Mouse (Mus musculus): Measurements from ENCODE around the gene BC030499. TPM values are rescaled to one million over a fixed set of nuclear protein-coding genes. Genes with fewer than 3 reads are reported as not detected.

BC030499 gene
- polyA plus RNA-seq, 1 experiment from 2014 or later, result 0.43 TPM

DNA sequence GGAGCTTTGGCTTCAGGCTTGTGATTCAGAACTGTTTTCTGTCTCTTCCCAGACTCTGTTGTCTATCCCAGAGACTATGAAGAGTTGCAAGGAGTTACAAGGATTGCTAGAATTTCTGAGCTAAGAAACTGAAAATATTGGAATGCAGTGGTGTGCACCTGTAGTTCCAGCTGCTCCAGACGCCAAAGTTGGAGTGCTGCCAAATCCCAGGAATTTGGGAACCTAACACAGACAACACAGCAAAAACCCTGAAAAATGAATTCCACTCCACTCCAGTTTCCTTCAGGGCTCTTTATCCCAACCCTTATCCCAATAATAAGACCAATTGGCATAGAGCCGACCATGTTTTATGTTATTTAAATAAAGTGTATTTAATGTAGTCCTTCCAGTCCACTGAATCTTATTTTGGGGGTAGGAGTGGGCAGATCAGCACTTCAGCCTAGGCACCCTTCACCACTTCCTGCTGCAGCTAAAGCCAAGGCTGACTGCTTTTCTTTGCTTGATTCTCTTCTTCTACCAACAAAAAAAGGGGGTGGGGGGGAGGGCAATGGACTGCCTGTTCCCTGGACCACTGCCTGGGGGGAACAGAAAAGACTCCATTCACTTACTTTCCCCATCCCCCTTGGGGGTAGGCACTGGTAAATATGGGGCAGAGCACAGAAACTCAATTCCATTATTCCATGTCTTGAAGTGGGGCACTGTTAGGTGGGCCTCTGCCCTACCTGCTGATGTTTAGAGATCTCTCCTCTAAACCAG is 31.6 kb downstream of the BC030499 start:
- H3K4me1 ChIP-seq, result peaks cover 11% of the 10 kb centered on the region
- no peak overlapping the region for H3K27ac ChIP-seq (replicated peaks)
- 92% methylated on average over 2 of the region's 2 CpGs for WGBS
- H3K27me3 ChIP-seq (ENCODE audit: low read depth, poor library complexity, severe bottlenecking), result no peaks in the 10 kb centered on the region
- no peak overlapping the region for H3K4me3 ChIP-seq
- DNase-seq (ENCODE audit: low spot score), result no peak
- H3K36me3 ChIP-seq, result peaks cover 85% of the 10 kb centered on the region
- H3K9me3 ChIP-seq (replicated peaks), result no peaks in the 10 kb centered on the region

DNA sequence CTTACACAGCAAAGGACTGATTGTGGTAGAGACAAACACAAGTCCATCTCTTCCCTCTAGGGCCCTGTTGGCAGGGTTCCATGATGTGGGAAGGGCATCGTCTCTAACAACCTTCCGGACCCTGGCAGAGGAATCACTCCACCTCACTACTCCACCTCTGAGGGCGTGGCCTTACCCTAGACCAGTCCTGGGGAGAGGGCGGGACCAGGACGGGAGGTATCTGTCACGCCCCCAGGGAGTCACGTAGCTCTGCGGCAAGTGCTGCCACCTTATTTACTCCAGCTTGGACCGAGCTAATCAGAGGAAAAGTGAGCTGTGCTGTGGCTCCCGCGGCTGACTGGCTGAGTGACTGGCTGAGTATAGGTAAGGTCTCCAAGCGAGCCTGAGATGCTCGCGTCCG is 32.2 kb downstream of the BC030499 start, which contains the start of gene Aldoc:
Gene Aldoc, plus strand, starts transcription at position 109 of the 400 bp plus-strand sequence.
- no peaks in the 10 kb centered on the region for H3K27me3 ChIP-seq (ENCODE audit: low read depth, poor library complexity, severe bottlenecking)
- peaks cover 11% of the 10 kb centered on the region for H3K4me1 ChIP-seq
- DNase-seq (ENCODE audit: low spot score), result peak; percentile 33
- H3K27ac ChIP-seq (replicated peaks), result no peak within 1 kb of the TSS
- peaks cover 78% of the 10 kb centered on the region for H3K36me3 ChIP-seq
- H3K9me3 ChIP-seq (replicated peaks), result no peaks in the 10 kb centered on the region
- 0 out of 2 replicates have a peak within 1 kb of the TSS, but pooled peaks have one; percentile 18 for H3K4me3 ChIP-seq
- 5% methylated on average over 15 of the region's 15 CpGs for WGBS

DNA sequence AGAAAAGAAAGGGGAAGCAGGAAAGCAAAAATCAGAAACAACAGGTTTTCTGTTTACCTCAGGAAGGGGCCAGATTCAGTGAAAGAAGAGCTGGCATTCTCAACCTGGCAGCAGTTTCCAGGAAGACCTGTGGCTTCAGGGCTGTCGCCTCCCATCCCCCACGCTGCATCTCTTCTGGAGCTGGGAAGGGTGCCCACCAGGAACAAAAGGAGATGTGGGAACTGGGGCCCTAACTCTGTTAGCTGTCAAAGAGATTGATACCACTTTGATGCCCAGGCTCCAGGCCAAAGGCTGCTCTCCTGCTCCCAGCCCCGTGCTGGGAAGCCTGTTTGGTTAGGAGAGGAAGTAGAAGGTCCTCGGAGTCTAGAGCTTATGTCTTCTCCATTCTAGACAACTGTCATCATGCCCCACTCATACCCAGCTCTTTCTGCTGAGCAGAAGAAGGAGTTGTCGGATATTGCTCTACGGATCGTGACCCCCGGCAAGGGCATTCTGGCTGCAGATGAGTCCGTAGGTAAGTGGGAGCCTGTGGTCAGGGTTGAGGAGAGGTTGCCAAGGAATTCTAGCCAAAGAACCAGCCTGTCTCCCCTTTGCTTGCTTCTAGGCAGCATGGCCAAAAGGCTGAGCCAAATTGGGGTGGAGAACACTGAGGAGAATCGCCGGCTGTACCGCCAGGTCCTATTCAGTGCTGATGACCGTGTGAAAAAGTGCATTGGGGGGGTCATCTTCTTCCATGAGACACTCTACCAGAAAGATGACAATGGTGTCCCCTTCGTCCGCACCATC is 33.6 kb downstream of the BC030499 start:
- Histone ChIP-seq H3K9me3 (replicated peaks) (no peaks in the 10 kb centered on the region), H3K36me3 (peaks cover 65% of the 10 kb centered on the region), H3K27me3 (ENCODE audit: low read depth, poor library complexity, severe bottlenecking) (no peaks in the 10 kb centered on the region), H3K4me1 (peaks cover 20% of the 10 kb centered on the region), H3K27ac (replicated peaks) (no peak overlapping the region), H3K4me3 (no peak overlapping the region)
- WGBS, result 89% methylated on average over 15 of the region's 15 CpGs
- DNase-seq (ENCODE audit: low spot score), result no peak

DNA sequence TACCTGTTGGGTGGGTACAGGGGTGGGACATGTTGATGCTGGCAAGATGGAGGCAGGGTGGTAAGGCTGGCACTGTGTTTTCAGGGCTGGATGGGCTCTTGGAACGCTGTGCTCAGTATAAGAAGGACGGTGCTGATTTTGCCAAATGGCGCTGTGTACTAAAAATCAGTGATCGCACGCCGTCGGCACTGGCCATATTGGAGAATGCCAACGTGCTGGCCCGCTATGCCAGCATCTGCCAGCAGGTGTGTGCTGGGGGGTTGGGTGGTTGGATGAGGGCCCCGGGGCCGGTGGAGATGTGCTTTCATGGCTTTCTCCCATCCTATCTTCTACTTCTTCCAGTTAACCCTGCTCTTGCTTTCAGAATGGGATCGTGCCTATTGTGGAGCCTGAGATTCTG is 34.3 kb downstream of the BC030499 start:
- no peaks in the 10 kb centered on the region for H3K27me3 ChIP-seq (ENCODE audit: low read depth, poor library complexity, severe bottlenecking)
- H3K4me1 ChIP-seq, result peaks cover 26% of the 10 kb centered on the region
- H3K36me3 ChIP-seq, result peaks cover 57% of the 10 kb centered on the region
- H3K4me3 ChIP-seq, result no peak overlapping the region
- DNase-seq (ENCODE audit: low spot score), result no peak
- no peaks in the 10 kb centered on the region for H3K9me3 ChIP-seq (replicated peaks)
- no peak overlapping the region for H3K27ac ChIP-seq (replicated peaks)
- WGBS, result 92% methylated on average over 12 of the region's 12 CpGs

DNA sequence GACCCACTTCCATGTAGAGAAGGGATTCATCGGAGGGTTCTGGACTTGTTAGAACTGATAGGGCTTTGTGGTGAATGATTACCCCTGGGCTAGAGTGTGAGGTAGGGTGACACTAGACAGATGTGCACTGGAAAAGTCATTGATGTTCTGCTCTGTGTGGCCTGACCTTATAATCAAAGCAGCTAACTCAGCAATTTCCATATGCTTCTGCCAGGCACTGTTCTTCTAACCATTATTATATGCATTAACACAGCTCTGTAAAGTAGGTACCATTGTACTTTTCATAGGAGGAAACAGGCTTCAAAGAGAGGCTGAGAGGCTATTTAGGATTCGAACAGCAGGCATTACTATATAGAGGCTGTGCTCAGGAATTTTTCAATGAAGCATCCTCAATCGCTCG is 36.6 kb downstream of the BC030499 start:
- H3K36me3 ChIP-seq, result peaks cover 45% of the 10 kb centered on the region
- H3K9me3 ChIP-seq (replicated peaks), result no peaks in the 10 kb centered on the region
- DNase-seq (ENCODE audit: low spot score), result no peak
- H3K27ac ChIP-seq (replicated peaks), result no peak overlapping the region
- no peaks in the 10 kb centered on the region for H3K27me3 ChIP-seq (ENCODE audit: low read depth, poor library complexity, severe bottlenecking)
- WGBS, result 91% methylated on average over 4 of the region's 4 CpGs
- no peak overlapping the region for H3K4me3 ChIP-seq
- H3K4me1 ChIP-seq, result peaks cover 24% of the 10 kb centered on the region

DNA sequence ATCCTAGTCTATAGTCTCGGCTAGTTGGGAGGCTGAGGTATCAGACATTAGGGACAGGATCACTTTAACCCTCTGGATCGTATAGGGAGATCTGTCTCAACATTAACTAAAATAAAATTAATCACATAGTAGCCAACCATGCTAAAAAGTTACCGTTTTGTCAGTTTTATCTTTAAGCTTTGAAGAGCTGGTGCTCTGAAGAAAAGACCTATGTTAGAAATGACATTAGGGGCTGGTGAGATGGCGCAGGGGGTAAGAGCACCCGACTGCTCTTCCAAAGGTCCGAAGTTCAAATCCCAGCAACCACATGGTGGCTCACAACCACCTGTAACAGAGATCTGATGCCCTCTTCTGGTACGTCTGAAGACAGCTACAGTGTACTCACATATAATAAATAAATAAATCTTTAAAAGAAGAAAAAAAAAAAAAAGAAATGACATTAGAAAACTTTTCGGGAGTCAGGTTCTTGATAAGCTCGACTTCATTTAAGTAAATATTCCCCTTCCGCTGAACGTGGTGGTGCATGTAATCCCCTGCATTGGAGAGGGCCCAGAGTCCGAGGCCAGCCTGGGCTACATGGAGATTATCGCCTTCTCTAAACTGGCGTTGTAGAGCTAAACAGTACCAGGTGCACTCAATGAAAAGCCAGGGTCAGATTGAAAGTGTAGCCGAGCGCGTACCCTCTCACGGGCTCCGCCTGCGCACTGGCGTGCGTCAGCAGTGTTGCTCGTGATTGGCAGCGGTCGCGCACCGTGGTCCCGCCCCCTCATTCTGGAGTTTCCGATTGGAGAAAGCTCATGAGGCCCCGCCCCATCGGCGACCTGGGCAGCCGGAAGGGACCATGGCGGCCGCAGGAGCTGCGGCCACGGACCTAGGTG is 37.2 kb downstream of the BC030499 start, which contains the start of gene Pigs:
Gene Pigs, plus strand, starts transcription at position 782 of the 878 bp plus-strand sequence.
- Histone ChIP-seq H3K36me3 (peaks cover 45% of the 10 kb centered on the region), H3K4me1 (peaks cover 17% of the 10 kb centered on the region), H3K9me3 (replicated peaks) (no peaks in the 10 kb centered on the region), H3K27ac (replicated peaks) (peak within 1 kb of the TSS; percentile 88), H3K4me3 (peak within 1 kb of the TSS; percentile 85), H3K27me3 (ENCODE audit: low read depth, poor library complexity, severe bottlenecking) (no peaks in the 10 kb centered on the region)
- DNase-seq (ENCODE audit: low spot score), result peak; percentile 95
- 14% methylated on average over 37 of the region's 37 CpGs for WGBS

DNA sequence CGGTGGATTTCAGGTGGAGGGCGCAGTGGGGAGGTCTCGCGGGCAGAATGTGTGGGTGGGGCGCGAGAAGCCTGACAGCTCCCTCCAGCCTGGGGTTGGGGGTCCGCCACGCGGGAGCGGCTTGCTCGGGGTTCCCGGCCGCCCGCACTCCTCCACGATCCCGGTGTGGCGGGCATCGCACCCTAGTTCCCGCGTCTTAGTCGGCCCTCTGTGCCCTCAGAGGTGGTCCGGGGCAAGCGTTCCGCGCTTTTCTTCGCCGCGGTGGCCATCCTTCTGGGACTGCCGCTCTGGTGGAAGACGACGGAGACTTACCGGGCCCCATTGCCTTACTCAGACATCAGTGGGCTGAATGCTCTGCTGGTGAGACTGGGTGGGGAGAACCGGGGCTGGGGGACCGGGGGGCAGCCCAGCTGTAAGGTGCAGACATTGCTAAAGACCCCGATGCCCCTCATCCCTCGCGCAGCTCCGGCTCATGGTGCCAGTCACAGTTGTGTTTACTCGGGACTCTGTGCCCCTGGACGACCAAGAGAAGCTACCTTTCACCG is 37.9 kb downstream of the BC030499 start:
- peak overlapping the region; percentile 85 for H3K4me3 ChIP-seq
- peak overlapping the region; percentile 88 for H3K27ac ChIP-seq (replicated peaks)
- 1% methylated on average over 41 of the region's 41 CpGs for WGBS
- H3K27me3 ChIP-seq (ENCODE audit: low read depth, poor library complexity, severe bottlenecking), result no peaks in the 10 kb centered on the region
- no peak for DNase-seq (ENCODE audit: low spot score)
- peaks cover 15% of the 10 kb centered on the region for H3K4me1 ChIP-seq
- peaks cover 48% of the 10 kb centered on the region for H3K36me3 ChIP-seq
- H3K9me3 ChIP-seq (replicated peaks), result no peaks in the 10 kb centered on the region

DNA sequence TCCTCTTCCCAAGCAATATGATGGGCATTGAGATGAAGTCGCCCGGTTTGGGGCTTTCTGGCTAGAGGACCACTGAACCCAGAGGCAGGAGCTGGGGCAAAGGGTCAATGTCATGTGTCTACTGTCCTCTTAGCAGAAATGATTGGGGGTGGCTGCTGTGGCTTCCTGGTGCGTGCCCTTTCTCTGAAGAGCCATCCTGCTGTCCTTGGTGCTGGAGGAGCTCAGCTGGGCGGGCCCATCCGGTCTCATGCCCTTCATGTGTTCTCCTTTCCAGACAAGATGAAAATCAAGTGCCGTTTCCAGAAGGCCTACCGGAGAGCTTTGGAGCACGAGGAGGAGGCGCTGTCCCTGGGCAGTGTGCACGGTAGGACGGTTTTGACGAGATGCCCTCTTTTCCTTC is 42.0 kb downstream of the BC030499 start:
- no peak overlapping the region for H3K4me3 ChIP-seq
- peaks cover 63% of the 10 kb centered on the region for H3K36me3 ChIP-seq
- no peak for DNase-seq (ENCODE audit: low spot score)
- no peaks in the 10 kb centered on the region for H3K27me3 ChIP-seq (ENCODE audit: low read depth, poor library complexity, severe bottlenecking)
- H3K27ac ChIP-seq (replicated peaks), result no peak overlapping the region
- 93% methylated on average over 12 of the region's 12 CpGs for WGBS
- no peaks in the 10 kb centered on the region for H3K9me3 ChIP-seq (replicated peaks)
- H3K4me1 ChIP-seq, result peaks cover 15% of the 10 kb centered on the region

DNA sequence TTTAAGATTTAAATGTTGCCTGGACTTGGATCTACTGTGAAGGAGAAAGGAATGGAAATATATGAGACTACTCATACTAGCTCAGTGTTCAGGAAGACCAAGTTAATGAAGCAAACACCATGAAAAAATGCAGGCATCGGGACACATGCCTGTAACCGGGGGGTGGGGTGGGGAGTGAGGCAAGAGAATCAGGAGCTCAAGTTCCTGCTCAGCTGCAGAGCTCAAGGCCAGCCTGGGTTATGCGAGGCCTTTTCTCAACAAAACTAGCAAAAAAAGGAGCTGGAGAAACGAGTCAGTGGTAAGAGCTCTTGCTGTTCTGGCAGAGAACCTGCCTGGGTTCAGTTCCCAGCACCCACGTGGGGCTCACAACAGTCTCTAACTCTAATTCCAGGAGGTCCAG is 43.4 kb downstream of the BC030499 start:
- DNase-seq (ENCODE audit: low spot score), result no peak
- Histone ChIP-seq H3K4me1 (peaks cover 8% of the 10 kb centered on the region), H3K27me3 (ENCODE audit: low read depth, poor library complexity, severe bottlenecking) (no peaks in the 10 kb centered on the region), H3K27ac (replicated peaks) (no peak overlapping the region), H3K9me3 (replicated peaks) (no peaks in the 10 kb centered on the region), H3K36me3 (peaks cover 74% of the 10 kb centered on the region), H3K4me3 (no peak overlapping the region)
- WGBS, result 92% methylated on average over 5 of the region's 5 CpGs

DNA sequence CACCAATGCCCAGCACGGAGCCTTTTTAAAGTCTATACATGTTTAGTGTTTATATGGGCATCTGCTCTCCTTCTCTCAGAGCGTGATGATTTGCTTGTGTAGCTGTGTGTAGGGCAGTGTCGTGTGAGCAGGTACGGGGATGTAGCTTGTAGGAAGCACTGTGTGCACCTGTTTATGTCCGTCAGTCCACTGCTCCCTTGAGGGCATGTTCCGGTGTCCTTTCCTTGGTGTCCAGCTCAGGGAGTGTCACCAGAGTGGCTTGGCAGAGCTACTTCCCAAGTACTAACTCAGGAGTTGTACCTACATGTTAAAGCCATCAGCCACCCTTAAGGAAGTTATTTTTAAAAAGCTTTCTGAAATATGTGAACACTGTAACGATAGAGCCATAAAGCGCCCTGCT is 46.4 kb downstream of the BC030499 start:
- H3K36me3 ChIP-seq, result peaks cover 94% of the 10 kb centered on the region
- no peak overlapping the region for H3K27ac ChIP-seq (replicated peaks)
- no peak for DNase-seq (ENCODE audit: low spot score)
- no peaks in the 10 kb centered on the region for H3K27me3 ChIP-seq (ENCODE audit: low read depth, poor library complexity, severe bottlenecking)
- no peaks in the 10 kb centered on the region for H3K9me3 ChIP-seq (replicated peaks)
- H3K4me3 ChIP-seq, result no peak overlapping the region
- WGBS, result 96% methylated on average over 8 of the region's 8 CpGs
- H3K4me1 ChIP-seq, result no peaks in the 10 kb centered on the region

DNA sequence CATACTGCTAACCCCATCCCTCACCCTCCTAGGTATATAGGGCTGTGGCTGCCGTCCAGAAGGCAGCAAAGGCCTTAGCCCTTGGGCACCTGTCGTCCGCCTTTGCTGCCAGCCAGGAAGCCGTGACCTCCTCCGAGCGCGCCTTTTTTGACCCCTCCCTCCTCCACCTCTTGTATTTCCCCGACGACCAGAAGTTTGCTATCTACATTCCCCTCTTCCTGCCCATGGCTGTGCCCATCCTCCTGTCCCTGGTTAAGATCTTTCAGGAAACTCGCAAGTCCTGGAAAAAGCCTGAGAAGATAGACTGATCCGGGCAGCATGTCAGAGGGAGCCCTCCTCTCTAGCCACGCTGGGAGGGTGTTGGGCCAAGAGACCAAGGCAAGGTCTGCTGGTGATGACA is 51.1 kb downstream of the BC030499 start:
- Histone ChIP-seq H3K27ac (replicated peaks) (no peak overlapping the region), H3K4me3 (no peak overlapping the region), H3K4me1 (peaks cover 40% of the 10 kb centered on the region), H3K9me3 (replicated peaks) (no peaks in the 10 kb centered on the region), H3K27me3 (ENCODE audit: low read depth, poor library complexity, severe bottlenecking) (no peaks in the 10 kb centered on the region), H3K36me3 (peaks cover 48% of the 10 kb centered on the region)
- DNase-seq (ENCODE audit: low spot score), result no peak
- WGBS, result 85% methylated on average over 12 of the region's 12 CpGs

Data from midbrain, embryonic 10.5 days (tissue).